Mouse (Mus musculus) embryonic fibroblast, embryonic 13.5 days (primary cell): Measurements from ENCODE around the gene Olfr1229. TPM values are rescaled to one million over a fixed set of nuclear protein-coding genes. Genes with fewer than 3 reads are reported as not detected.

Experiments used
- H3K27ac ChIP-seq: 2 replicates; pipeline ENCODE4 v1.5.1; 2012; ENCODE audit warnings: low read length, control low read depth, inconsistent platforms; ENCODE audit not compliant: insufficient read depth
- H3K4me1 ChIP-seq: 2 replicates; pipeline ENCODE4 v1.6.1; 2011; ENCODE audit warnings: low read length; ENCODE audit not compliant: control insufficient read depth, insufficient read depth
- H3K4me3 ChIP-seq: 2 replicates; pipeline ENCODE4 v1.5.1; 2011; ENCODE audit warnings: mild to moderate bottlenecking, control low read depth, low read length; ENCODE audit not compliant: insufficient read depth
- CTCF ChIP-seq: IDR thresholded peaks from 2 replicates; pipeline ENCODE4 v1.5.1; 2011; ENCODE audit warnings: mild to moderate bottlenecking, control low read depth, low read length, moderate library complexity, borderline replicate concordance; ENCODE audit not compliant: insufficient read depth
- POLR2A ChIP-seq: IDR thresholded peaks from 2 replicates; pipeline ENCODE4 v1.6.1; 2011; ENCODE audit warnings: low read depth, mild to moderate bottlenecking, control low read depth, low read length, moderate library complexity
- polyA plus RNA-seq: library from polyadenylated mRNA; stranded (reverse); fragments of >200 nt; gene quantifications from 2 replicates; pipeline ENCODE4 v1.2.4, GENCODE M21; 2011; ENCODE audit warnings: low read depth; ENCODE audit not compliant: missing spikeins, insufficient read length

Olfr1229 gene
- not detected in 2 replicates for polyA plus RNA-seq

DNA sequence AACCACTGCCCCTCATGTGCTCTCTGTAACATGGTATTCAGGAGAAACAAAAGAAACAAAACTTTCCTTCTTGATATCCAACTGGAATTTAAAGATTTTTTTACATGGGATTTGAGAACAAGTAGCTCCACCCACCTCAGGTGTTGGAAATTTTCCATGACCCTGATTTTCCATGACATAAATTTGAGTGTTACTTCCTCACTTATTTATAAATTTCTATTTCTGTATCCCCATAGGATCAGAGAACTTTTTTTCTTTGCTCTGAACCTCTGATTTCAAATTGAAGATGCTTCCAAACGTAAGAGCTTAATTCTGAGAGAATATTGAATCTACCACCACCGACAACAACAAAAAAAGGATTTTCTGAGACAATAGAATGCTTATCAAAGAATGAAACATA is at the start of gene Olfr1229:
Gene Olfr1229, minus strand, starts transcription at position 101 of the 400 bp plus-strand sequence.
- TF ChIP-seq CTCF = no peak
- no peak for TF ChIP-seq POLR2A
- H3K4me3 ChIP-seq = no peak within 1 kb of the TSS
- H3K4me1 ChIP-seq = no peaks in the 10 kb centered on the region

DNA sequence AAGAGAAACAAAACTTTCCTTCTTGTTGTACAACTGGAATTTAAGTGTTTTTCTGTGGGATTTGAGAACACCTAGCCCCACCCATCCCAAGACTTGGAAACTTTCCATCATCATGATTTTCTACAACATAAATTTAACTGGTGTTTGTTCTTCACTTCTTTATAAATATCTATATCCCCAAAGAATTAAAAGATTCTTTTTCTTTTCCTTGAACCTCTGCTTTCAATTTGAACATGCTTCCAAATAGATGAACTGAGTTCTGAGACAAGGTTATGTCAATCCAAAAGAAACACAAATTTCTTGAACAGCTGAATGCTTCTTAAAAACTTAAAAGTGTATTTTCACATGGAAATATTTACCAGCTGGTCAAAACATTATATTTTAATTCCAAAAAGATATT is 41.8 kb upstream of the Olfr1229 start, which contains the start of gene Olfr1232:
Gene Olfr1232, minus strand, starts transcription at position 101 of the 400 bp plus-strand sequence.
- no peak within 1 kb of the TSS for H3K4me3 ChIP-seq
- TF ChIP-seq CTCF = no peak
- TF ChIP-seq POLR2A = no peak
- H3K27ac ChIP-seq = no peak within 1 kb of the TSS
- H3K4me1 ChIP-seq = no peaks in the 10 kb centered on the region

More for the DNA sequence above, at the start of gene Olfr1229:
- H3K27ac ChIP-seq = no peak within 1 kb of the TSS

DNA sequence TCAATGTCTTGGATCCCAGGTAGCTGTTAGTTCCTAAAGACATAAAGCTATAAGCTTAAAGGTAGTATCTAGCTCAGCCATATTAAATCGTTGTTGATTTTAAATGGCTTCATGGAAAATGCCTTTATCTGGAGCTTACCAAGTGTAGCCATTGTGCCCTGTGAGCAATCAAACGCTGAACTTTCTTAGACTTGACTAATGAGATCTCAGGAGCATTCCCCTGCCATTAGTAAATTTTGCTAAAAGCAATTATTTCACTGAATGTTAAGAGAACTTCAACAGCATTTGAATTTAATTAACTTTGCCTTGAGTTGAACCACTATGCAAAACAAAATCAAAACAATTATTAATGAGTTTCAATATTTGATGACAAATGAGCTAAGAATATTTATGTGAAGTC is 19.2 kb upstream of the Olfr1229 start, which contains the start of gene Olfr1231:
Gene Olfr1231, minus strand, starts transcription at position 101 of the 400 bp plus-strand sequence.
- Histone ChIP-seq H3K4me1 (no peaks in the 10 kb centered on the region), H3K4me3 (no peak within 1 kb of the TSS), H3K27ac (no peak within 1 kb of the TSS)
- TF ChIP-seq POLR2A (no peak), CTCF (no peak)

DNA sequence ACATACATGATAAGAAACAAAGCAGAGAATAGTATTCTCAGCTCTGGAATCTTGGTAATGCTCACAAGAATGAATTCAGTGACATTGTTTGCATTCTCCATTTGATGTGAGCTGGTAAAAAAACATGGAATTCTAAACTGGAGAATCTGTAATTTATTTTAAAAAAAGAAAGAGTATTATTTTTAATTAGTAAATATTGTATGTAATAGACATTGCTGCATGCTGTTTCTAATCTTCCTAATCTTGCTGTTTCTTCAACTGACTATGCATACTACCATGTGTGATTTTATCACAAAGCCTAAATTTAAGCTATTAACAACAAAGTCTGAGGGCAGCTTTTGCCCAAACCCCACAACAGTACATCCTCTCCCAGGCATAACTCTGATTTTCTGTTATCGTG is 9.4 kb upstream of the Olfr1229 start, which contains the start of gene Olfr1230:
Gene Olfr1230, minus strand, starts transcription at position 101 of the 400 bp plus-strand sequence.
- TF ChIP-seq POLR2A (no peak), CTCF (no peak)
- no peak within 1 kb of the TSS for H3K27ac ChIP-seq

DNA sequence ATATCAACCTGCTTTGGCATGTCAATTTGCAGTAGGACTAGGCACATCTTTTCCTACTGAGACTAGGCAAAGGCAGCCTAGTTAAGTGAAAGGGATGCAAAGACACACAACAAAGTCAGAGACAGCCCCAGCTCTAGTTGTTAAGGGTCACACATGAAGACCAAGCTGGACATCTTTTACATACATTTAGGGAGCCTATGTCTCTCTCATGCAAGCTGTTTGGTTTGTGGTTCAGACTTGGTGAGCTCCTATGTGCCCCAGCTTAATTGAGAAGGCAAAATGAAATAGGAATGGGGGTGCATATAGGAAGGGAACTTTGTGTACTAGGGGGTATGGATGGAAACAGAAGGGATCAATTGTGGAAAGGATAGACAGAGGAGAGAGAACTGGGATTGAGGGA is 33.9 kb downstream of the Olfr1229 start, which contains the start of gene Olfr1228:
Gene Olfr1228, minus strand, starts transcription at position 101 of the 400 bp plus-strand sequence.
- H3K4me3 ChIP-seq = no peak within 1 kb of the TSS
- TF ChIP-seq POLR2A (no peak), CTCF (no peak)
- H3K27ac ChIP-seq = no peak within 1 kb of the TSS
- no peaks in the 10 kb centered on the region for H3K4me1 ChIP-seq

More for the DNA sequence above, 9.4 kb upstream of the Olfr1229 start, which contains the start of gene Olfr1230:
- Histone ChIP-seq H3K4me3 (no peak within 1 kb of the TSS), H3K4me1 (no peaks in the 10 kb centered on the region)

Other genes with a start within 250 kb of the Olfr1229 start
- not detected in 2 replicates for gene Olfr1218, start 226.8 kb downstream of the Olfr1229 start, polyA plus RNA-seq
- gene Olfr1219, start 204.5 kb downstream of the Olfr1229 start, polyA plus RNA-seq = not detected in 2 replicates
- gene Olfr1220, start 181.2 kb downstream of the Olfr1229 start, polyA plus RNA-seq = not detected in 2 replicates
- gene Olfr1221, start 170.7 kb downstream of the Olfr1229 start, polyA plus RNA-seq = not detected in 2 replicates
- not detected in 2 replicates for gene Olfr1222, start 155.0 kb downstream of the Olfr1229 start, polyA plus RNA-seq
- gene Olfr1223, start 136.5 kb downstream of the Olfr1229 start, polyA plus RNA-seq = not detected in 2 replicates
- gene Olfr1224-ps1, start 123.9 kb downstream of the Olfr1229 start, polyA plus RNA-seq = not detected in 2 replicates
- not detected in 2 replicates for gene Olfr1225, start 113.3 kb downstream of the Olfr1229 start, polyA plus RNA-seq
- not detected in 2 replicates for gene Olfr1226, start 88.0 kb downstream of the Olfr1229 start, polyA plus RNA-seq
- gene Olfr1228, start 34.0 kb downstream of the Olfr1229 start, polyA plus RNA-seq = not detected in 2 replicates
- gene Olfr1230, start 9.3 kb upstream of the Olfr1229 start, polyA plus RNA-seq = not detected in 2 replicates
- not detected in 2 replicates for gene Olfr1231, start 19.1 kb upstream of the Olfr1229 start, polyA plus RNA-seq
- not detected in 2 replicates for gene Olfr1232, start 41.7 kb upstream of the Olfr1229 start, polyA plus RNA-seq
- not detected in 2 replicates for gene Olfr1233, start 54.4 kb upstream of the Olfr1229 start, polyA plus RNA-seq
- not detected in 2 replicates for gene Olfr1234, start 76.9 kb upstream of the Olfr1229 start, polyA plus RNA-seq
- not detected in 2 replicates for gene Olfr1238, start 121.7 kb upstream of the Olfr1229 start, polyA plus RNA-seq
- gene Olfr1239, start 132.4 kb upstream of the Olfr1229 start, polyA plus RNA-seq = not detected in 2 replicates
- not detected in 2 replicates for gene Olfr1240, start 155.0 kb upstream of the Olfr1229 start, polyA plus RNA-seq
- not detected in 2 replicates for gene Olfr1241, start 199.1 kb upstream of the Olfr1229 start, polyA plus RNA-seq
- not detected in 2 replicates for gene Olfr1242, start 210.3 kb upstream of the Olfr1229 start, polyA plus RNA-seq
- gene Olfr1243, start 243.5 kb upstream of the Olfr1229 start, polyA plus RNA-seq = not detected in 2 replicates